Mouse (Mus musculus): Measurements from ENCODE around the gene Mlf2.

Mlf2 gene

DNA sequence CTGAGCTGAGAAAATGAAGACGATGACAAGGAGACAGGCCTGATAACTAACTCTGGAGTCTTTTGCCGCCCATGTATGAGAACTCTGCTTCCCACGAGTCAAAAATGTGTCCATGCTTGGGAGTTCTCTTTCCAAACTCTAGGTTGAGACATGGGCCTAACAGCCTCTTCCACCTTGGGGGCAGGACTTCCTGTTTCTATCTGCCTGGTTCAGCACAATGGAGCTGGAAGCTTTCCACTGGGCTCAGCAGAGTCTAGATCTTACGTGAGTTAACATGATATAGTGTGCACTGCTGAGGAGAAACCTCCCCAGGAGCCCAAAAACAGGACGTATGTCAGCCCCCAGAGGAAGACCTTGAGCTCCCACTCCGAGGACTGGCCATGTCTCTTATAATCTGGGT lies 18.0 kb upstream of the Mlf2 start:
- no peak for DNase-seq (ENCODE audit: low spot score)

DNA sequence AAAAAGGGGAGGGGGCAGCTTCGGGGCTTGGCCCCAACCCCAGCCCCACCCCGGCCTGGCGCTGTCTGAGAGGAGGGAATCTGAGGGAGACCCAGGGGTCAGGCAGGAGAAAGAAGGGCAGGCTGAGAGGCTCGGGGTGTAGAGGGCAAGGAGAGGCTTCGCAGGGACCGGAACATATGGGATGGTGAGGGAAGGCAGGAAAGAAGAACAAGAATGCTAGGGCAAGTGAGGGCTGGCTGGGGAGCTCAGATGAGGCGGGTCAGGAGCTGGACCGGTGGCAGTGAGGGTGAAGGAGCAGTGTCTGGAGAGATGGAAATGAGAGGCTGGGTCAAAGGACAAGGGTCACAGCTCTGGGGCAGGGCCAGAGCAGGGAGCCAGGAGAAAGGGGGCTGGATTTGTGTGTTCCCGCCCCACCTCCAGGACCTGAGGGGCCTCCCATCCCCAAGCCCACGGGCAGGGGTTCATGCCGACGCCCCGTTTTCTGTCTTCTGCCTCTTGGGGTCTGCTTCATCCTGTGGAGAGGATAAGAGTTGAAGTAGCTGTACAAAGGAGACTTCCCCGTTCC lies 17.4 kb upstream of the Mlf2 start:
- DNase-seq (ENCODE audit: low spot score) = no peak

DNA sequence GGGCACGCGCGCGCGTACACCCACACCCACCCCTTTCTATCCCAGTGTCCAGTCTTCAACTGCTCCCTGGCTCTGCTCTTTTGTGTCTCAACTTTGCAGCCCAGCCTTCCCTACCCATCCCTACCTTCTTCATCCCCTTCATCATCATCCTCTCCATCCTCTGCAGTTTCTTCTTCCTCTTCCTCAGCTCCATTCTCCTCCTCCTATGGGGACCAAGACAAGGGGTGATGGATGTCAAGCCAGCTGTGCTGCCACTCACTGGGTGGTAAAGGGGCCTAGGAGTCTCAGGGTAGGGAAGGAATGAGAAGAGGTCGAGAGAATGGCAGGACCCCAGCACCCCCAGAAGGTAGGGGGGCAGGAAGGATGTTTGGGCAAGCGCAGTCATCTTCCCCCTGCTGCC lies 16.7 kb upstream of the Mlf2 start:
- DNase-seq (ENCODE audit: low spot score) = no peak

DNA sequence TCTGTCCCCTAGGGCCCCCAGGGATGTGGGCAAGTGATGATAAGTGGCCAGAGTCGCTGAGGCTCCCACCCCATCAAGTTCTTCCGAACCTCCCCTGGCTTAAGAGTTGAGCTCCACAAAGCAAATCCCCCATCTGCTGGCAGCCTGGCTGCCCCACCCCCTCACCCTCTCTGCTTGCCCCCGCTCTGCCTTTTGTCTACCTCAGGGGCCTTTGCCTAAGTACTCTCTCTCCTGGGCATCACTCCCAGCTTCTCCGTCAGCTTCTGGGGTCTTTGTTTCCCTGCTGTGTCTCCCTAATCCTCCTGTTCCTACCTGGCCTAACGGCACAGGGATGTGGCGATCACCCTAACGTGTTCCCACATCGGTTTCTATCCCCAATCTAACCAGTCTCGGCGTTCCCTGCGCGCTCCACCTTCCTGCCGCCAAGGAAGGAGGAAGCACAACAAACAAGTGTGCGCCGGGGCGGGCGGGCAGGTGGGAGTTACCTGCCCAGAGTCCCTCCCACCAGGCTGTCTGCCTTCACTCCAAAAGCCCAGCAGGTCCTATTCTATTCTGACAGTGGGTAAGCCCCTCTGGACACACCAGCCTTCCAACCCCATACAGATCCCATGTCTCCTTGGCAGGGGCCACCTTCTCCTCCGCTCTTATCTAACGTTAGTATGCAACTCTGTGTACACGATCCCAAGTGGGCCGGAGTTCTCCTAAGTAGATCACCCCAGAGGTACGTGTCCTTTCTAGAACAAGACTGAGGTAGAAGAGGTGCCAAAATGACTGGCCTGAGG lies 15.8 kb upstream of the Mlf2 start:
- DNase-seq (ENCODE audit: low spot score) = no peak

- no peak for DNase-seq (ENCODE audit: low spot score)
These were observed 15.1 kb upstream of the Mlf2 start for GRCm38 (mm10) chr6:124915942-124916694.

DNA sequence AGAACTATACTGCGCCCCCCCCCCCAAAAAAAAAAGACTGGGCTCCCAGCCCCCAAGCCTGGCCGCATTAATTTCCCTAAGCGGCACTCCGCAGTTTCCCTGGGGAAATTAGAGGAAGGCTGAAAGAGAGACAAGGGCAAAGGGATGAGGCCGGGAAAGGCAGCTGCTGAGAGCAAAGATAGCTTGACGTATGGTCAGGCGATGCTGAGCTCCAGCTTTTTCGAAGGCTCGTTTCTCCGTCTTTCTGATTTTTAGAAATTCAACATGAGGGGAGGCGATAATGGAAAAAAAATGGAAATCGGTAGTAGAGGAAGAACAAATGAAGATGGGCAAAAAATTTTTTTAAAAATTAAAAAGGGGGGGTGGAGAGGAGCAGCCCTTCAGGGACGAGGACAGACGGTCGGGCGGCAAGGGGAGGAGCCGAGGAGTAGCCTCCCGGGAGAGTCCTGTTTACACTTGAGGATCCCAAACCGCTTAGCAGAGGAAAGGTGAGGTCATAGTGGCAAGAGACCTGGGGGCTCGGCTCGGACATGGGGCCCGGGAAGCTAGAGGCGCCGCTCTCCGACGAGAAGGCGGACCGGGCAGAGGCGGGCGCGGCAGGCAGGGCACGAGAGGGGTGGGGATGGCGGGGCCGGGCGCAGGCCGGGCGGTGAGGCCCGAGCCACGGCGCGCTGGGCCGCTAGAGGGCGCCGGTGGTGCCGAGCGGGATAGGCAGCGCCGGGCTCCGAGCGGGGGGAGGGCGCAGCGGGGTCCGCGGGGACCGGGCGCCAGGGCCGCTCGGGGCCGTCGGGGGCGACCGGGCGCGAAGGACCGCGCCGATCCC lies 14.3 kb upstream of the Mlf2 start:
- DNase-seq (ENCODE audit: low spot score) = peak; percentile 95

GRCm38 (mm10) chr6:124917518-124918330 lies 13.5 kb upstream of the Mlf2 start:
- peak; percentile 84 for DNase-seq (ENCODE audit: low spot score)

DNA sequence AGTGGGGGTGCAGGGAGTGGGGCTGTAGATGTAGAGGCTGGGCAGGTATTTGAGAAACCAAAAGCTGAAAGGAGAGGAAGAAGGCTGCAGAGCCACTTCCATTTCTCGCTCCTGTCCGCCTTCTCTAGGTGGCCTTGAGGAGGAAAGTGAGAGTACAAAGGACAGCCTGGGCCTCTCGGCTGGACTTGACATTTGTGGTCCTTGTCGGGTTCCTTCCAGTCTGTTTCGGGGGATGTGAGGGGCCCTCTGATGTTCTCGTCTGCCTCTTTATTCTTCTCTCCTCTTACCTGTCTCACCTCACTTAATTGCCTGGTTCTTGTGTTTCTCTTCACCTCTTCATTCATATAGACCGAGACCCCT lies 12.9 kb upstream of the Mlf2 start:
- DNase-seq (ENCODE audit: low spot score) = no peak

DNA sequence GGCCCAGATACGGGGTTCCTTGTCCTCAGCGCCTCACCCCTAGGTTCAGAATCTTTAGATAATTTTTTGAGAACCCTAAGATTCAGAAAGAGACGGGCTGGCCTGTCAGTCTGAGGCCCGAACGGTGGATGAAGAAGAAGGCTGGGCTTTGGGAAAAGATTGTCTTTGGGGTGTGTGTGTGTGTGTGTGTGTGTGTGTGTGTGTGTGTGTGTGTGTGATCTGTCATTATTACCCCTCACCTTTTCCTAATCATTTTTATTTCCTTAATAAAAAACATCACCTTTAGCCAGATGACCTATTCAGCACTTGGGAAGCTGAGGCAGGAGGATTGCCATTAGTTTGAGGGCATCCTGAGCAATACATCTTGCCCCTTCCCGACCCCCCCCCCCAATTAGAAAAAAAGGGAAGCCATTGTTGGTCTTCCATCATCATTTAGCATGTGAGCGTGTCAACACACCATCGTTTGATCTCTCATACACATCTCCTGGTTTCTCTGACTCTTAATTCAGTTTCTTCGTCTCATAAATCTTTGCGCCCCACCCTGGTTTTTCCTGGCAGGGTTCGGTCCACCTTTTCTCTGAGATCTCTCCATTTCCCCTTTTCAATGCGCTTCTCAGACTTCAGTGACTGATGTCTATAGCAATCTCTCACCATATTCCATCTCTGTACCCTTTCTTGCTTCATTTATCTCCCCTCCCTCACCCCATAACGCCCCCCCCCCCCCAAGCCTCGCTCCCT lies 12.1 kb upstream of the Mlf2 start:
- no peak for DNase-seq (ENCODE audit: low spot score)

DNA sequence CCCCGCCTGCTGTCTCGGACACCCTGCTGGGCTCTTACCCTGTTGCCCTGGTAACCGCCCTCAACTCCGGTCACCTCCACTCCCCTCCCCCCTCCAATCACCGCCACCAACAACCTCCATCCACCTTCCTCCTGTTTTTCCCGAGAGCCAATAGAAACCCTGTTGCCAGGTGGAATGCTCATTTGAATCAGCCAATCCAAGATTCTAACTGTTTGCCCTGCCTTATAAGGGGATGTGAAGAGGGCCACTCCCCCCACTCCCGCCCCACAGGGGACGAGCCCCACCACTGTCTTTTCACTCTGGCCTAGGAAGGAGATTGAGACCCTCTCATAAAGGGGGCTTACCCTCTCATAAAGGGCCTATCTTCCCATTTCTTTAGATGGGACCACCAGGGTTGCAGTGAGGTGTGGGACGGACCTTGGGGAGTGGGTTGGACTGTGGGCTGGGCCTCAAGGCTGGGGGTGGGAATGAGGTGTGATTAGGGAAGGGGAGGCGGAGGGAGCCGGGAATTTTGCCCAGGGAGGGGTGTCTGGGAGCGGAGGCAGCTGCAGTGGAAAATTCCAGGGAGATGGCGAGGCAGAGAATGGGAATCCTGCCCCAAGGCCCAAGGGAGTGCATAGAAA lies 11.4 kb upstream of the Mlf2 start, which contains the start of gene Ptms:
Gene Ptms, minus strand, starts transcription at position 409 of the 623 bp plus-strand sequence.
- peak; percentile 79 for DNase-seq (ENCODE audit: low spot score)

- DNase-seq (ENCODE audit: low spot score) = no peak
These were observed 10.7 kb upstream of the Mlf2 start for GRCm38 (mm10) chr6:124920318-124921085.

GRCm38 (mm10) chr6:124921539-124921938 lies 9.6 kb upstream of the Mlf2 start:
- no peak for DNase-seq (ENCODE audit: low spot score)

- no peak for DNase-seq (ENCODE audit: low spot score)
These were observed 5.9 kb upstream of the Mlf2 start for GRCm38 (mm10) chr6:124925173-124925793.

DNA sequence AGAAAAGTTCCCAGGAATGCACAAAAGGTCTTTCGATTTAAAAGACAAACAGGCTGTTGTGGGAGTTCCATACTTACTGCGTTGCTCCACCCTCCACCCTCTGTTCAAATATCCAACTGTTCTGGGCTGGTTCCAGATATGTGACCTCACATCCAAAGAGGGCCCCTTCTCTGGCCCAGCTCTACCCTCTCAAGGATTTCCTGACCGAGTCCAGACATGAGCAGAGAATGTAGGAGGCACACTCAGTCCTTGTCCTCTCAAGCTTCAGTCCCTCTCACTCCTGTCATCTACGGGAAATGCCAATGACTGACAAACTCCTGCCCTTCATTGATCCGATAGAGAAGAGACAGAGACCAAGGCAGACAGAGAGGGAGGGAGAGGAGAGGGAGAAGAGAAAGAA lies 5.2 kb upstream of the Mlf2 start:
- no peak for DNase-seq (ENCODE audit: low spot score)

DNA sequence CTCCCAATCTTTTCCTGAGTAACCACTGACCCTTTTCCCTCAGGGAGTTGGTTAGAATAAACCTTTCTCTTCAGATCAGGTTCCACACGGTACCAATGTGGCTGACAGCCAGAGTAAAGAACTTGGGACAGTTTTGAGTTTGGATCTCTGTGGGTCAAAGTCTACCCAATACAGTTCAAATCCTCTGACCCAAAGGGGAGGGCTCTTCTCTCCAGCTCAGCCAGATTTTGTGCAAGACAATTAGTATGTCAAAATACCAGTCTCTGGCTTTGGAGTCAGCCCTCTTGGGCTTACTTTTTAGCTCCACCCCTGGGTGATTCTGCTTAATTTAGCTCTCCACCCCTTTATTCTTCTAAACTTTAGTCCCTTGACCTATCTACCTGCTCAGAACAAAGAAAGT lies 955 bp upstream of the Mlf2 start:
- no peak for DNase-seq (ENCODE audit: low spot score)

DNA sequence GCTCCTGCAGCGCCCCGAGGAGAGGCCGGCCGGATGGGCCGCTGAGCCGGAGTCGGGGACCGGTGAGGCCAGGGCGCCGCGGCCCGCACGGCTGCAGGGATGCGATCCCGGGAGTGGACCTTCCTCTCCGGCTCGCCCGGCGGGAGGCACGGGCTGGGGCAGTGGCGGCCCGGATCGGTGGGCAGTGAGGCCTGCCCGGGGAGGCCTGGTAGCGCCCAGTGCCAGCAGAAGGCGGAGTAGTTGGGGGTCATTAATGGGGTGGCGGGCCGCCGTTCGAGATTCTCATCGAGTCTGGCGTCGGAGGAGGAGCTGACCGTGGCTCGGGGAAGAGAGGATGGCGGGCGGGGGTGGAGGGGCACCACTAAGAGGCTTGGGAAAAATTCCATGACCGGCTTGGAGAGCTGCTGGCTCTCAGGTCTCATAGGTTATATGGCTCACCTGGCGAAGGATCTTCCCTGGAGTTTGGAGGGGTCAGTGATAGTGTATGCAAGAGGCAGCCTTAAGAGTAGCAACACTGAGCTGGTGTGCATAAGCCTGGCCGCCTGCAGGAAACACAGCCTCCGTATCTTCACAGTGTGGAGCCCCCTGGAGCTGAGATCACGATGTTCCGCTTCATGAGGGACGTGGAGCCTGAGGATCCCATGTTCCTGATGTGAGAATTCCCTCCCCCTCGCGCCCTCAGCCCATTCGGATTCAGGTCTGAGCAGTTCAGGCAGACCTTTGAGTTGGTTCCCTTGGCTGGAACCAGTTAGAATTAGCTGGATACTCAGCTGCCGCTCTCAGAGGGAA lies 533 bp downstream of the Mlf2 start:
- DNase-seq (ENCODE audit: low spot score) = peak; percentile 29

- no peak for DNase-seq (ENCODE audit: low spot score)
These were observed 1.1 kb downstream of the Mlf2 start for GRCm38 (mm10) chr6:124932314-124932695.

DNA sequence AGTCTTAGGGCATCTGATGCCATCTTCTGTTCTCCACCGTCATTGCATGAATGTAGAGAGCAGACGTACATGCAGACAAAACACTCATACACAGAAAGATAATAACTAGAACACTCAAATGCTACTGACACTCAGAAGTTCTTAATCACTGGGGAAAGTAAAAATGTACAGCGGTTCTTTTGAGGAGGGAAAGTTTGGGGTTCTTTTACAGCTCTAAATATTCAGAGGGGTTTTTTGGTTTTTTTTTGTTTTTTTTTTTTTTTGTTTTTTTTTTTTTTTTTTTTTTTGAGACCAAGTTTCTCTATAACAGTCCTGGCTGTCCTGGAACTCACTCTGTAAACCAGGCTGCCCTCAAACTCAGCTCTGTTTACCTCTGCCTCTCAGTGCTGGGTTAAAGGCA lies 1.9 kb downstream of the Mlf2 start:
- DNase-seq (ENCODE audit: low spot score) = no peak
